Mouse (Mus musculus): ENCODE results near the gene Anxa4.

DNA sequence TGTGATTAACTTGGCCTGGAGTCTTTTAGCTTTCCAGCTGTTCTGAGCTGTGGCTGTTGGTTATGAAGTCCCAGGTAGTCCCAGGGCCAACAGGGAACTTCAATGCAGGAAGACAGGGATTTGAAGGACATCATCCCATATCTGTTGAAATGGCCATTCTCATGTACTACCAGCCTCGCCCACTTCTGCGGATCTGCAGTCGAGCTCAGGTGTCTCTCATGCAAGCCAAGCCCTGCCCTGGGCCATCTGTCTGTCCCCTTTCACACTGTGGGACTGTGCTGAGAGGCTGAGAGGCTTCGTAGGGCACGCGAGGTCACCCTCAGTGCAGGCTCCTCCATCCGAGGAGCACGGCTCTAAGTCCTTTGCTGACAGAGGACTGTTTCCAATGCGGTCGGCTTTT is 97.2 kb downstream of the Anxa4 start:
- no peak for TF ChIP-seq POLR2A (IDR thresholded peaks at IDR 0.05; ENCODE audit: borderline replicate concordance, insufficient read depth, low read length)
- TF ChIP-seq CTCF (IDR thresholded peaks at IDR 0.05; ENCODE audit: borderline replicate concordance, insufficient read depth, low read depth, low read length) = no peak

All from cerebellum, adult 2 months (tissue).